Mouse (Mus musculus) bone marrow, adult 2 months (tissue): ENCODE measurements around the gene Zfp362. TPM values are rescaled to one million over a fixed set of nuclear protein-coding genes. Genes with fewer than 3 reads are reported as not detected.
A peak's percentile ranks its signal among the peaks of the same experiment; 100 is the strongest.

Experiments used
- H3K27ac ChIP-seq: fragments of 200-500 bp; 2 replicates; pipeline ENCODE4 v1.5.1; 2012; ENCODE audit warnings: low read depth, mild to moderate bottlenecking, control low read depth, inconsistent platforms, low read length; ENCODE audit not compliant: control insufficient read depth, poor library complexity, insufficient read depth
- H3K4me1 ChIP-seq: fragments of 200-500 bp; 2 replicates; pipeline ENCODE4 v1.6.1; 2011; ENCODE audit warnings: low read length; ENCODE audit not compliant: control insufficient read depth, insufficient read depth
- H3K4me3 ChIP-seq: fragments of 200-500 bp; replicated peaks from 2 replicates; pipeline ENCODE3; 2011; ENCODE audit warnings: mild to moderate bottlenecking, low read depth, low read length, control low read depth; ENCODE audit not compliant: control insufficient read depth
- CTCF ChIP-seq: fragments of 200-500 bp; IDR thresholded peaks from 2 replicates; pipeline ENCODE4 v1.5.1; 2011; ENCODE audit warnings: low read length, control low read depth; ENCODE audit not compliant: control insufficient read depth, insufficient read depth
- POLR2A ChIP-seq: fragments of 200-500 bp; IDR thresholded peaks from 2 replicates; pipeline ENCODE4 v1.6.1; 2011; ENCODE audit warnings: low read depth, mild to moderate bottlenecking, control low read depth, low read length, borderline replicate concordance; ENCODE audit not compliant: control insufficient read depth
- WGBS: fragments of 180-500 bp; shearing (Covaris S2); methylation state at CpG from one replicate; pipeline ENCODE4 v1.1.7; 2018; 5-methylcytosine and 5-hydroxymethylcytosine counted together
- polyA plus RNA-seq: library from polyadenylated mRNA; stranded (reverse); fragments of >200 nt; gene quantifications from 2 replicates; pipeline ENCODE4 v1.2.4, GENCODE M21; 2011; ENCODE audit warnings: low replicate concordance; ENCODE audit not compliant: missing spikeins, insufficient read depth, insufficient read length

The Zfp362 gene
- polyA plus RNA-seq, 1 experiment: 10.3 TPM

- TF ChIP-seq CTCF: no peak
- TF ChIP-seq POLR2A: no peak
- 75% methylated on average over 12 of the region's 12 CpGs for WGBS
These were observed 62.7 kb downstream of the Zfp362 start for GRCm38 (mm10) chr4:128743031-128743626.

DNA sequence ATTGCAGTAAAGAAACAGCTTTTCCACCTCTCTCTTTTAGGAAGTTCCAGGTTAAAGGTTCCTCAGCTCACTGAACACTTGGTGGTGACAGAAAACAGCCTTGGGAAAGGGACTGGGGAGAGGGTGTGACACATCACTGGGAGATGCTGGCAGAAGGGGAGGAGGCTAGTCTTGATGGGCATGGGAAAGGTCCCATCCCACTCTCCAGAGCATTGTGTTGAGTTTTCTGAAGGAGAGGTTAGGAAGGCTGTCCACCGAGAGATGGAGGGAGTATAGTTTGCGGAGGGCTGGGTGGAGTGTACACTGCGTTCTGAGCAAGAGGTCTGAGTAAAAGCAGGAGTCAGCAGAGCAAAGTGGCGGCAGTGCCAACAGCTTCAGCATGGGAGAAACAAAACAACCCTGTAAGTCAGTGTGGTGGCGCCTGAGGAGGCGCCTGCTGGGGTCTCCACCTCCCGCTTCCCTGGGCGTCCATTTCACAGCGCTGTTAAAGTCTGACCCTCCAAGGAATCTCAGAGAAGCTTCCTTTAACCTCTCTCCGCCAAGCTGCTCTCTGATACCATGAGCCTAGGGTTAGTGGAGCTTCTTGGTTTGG is 63.4 kb downstream of the Zfp362 start:
- Histone ChIP-seq H3K27ac (no peak overlapping the region), H3K4me3 (no peak overlapping the region), H3K4me1 (no peaks in the 10 kb centered on the region)
- 95% methylated on average over 10 of the region's 10 CpGs for WGBS
- TF ChIP-seq CTCF (no peak), POLR2A (no peak)

More at GRCm38 (mm10) chr4:128743031-128743626, 62.7 kb downstream of the Zfp362 start:
- Histone ChIP-seq H3K4me3 (no peak overlapping the region), H3K27ac (no peak overlapping the region), H3K4me1 (no peaks in the 10 kb centered on the region)

DNA sequence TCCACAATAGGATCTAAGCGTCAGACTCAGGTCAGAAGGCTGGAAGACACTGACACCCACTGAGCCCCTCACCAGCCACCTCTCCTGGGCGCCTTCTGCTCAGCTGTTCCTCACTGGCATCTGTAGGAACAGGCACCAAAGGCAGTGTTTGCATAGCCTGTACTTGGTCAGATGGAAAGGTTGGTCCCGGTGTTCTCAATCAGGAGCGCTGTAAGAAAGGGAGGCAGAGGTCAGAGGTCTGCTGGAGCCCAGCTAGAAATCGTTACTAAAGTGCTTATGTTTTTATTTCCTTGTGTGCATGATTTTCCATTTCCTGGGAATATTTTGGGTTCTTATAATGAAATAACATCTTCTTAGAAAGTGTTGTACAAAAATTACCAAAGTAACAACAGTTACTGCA is 63.9 kb downstream of the Zfp362 start:
- TF ChIP-seq POLR2A: no peak
- TF ChIP-seq CTCF: no peak
- Histone ChIP-seq H3K4me1 (no peaks in the 10 kb centered on the region), H3K4me3 (no peak overlapping the region), H3K27ac (no peak overlapping the region)
- 87% methylated on average over 5 of the region's 5 CpGs for WGBS

- H3K4me3 ChIP-seq: no peak overlapping the region
- H3K27ac ChIP-seq: no peak overlapping the region
- H3K4me1 ChIP-seq: no peaks in the 10 kb centered on the region; the same call in 1 of the 2 replicates
- TF ChIP-seq POLR2A (no peak), CTCF (no peak)
- WGBS: 46% methylated on average over 1 of the region's 1 CpGs
These were observed 65.0 kb downstream of the Zfp362 start for GRCm38 (mm10) chr4:128740878-128741277.

- Histone ChIP-seq H3K4me3 (no peak overlapping the region), H3K4me1 (peaks cover 10% of the 10 kb centered on the region), H3K27ac (no peak overlapping the region)
- WGBS: 89% methylated on average over 14 of the region's 14 CpGs
- TF ChIP-seq CTCF (no peak), POLR2A (no peak)
These were observed 67.8 kb downstream of the Zfp362 start for GRCm38 (mm10) chr4:128737825-128738610.

DNA sequence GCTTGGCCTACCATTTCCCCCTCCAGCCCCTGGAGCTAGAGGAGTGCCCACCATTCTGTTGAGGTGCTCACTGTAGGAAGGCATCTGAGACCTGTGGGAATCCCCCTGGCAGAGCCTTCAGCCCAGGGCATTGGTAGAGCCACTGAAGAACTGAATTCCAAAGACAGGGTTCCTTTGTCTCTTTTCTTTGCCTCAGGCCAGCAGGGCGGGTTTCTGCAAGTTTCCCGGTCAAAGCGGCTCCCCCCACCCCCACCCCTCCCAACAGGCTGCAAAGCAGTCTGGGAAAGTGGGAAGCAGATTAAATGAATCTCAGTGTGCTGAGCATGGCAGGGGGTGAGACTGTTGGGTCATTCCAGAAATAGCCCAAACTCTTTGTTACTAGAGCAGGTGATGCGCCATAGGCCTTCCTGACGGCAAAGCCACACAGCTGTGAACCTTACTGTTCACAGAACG is 68.7 kb downstream of the Zfp362 start:
- no peak for TF ChIP-seq POLR2A
- TF ChIP-seq CTCF: no peak
- H3K27ac ChIP-seq: no peak overlapping the region
- no peak overlapping the region for H3K4me3 ChIP-seq
- H3K4me1 ChIP-seq: peaks cover 10% of the 10 kb centered on the region
- 81% methylated on average over 6 of the region's 6 CpGs for WGBS

GRCm38 (mm10) chr4:128734721-128735671 is 70.8 kb downstream of the Zfp362 start:
- TF ChIP-seq CTCF (no peak), POLR2A (no peak)
- 67% methylated on average over 18 of the region's 18 CpGs for WGBS
- Histone ChIP-seq H3K27ac (peak overlapping the region; percentile 19; the same call in 1 of the 2 replicates), H3K4me1 (peaks cover 10% of the 10 kb centered on the region), H3K4me3 (no peak overlapping the region)

DNA sequence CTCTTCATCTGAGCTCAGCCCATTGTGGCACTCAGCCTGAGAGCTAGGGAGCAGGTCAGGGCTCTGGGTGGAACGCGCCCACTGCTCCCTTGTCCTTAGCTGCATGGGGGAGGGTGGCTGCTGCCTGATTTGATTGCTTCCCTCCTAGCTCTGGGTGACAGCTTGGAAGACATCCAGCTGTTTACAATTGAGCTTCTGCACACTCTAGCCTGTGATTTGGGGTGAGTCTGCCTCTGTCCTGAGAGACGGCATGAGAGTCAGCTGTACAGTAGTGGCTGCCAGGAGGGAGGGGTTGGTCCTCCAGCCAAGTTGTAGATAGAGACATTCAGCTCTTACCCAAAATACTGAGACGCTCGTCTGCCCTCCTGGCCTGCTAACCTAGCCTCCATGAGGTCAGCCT is 71.6 kb downstream of the Zfp362 start:
- H3K4me1 ChIP-seq: peaks cover 12% of the 10 kb centered on the region

More for the DNA sequence above, 71.6 kb downstream of the Zfp362 start:
- H3K4me3 ChIP-seq: no peak overlapping the region
- no peak overlapping the region for H3K27ac ChIP-seq
- WGBS: 61% methylated on average over 5 of the region's 5 CpGs
- TF ChIP-seq CTCF (no peak), POLR2A (no peak)
